Mouse (Mus musculus): Measurements from ENCODE around the gene Acmsd. TPM values are rescaled to one million over a fixed set of nuclear protein-coding genes. Genes with fewer than 3 reads are reported as not detected.

Gene Acmsd
- polyA plus RNA-seq, 1 experiment from 2014 or later = 0.21 TPM

- Histone ChIP-seq H3K4me1 (ENCODE audit: insufficient read depth, low read depth, low read length) (peaks cover 4% of the 10 kb centered on the region; the same call in 1 of the 2 replicates), H3K4me2 (replicated peaks; ENCODE audit: low read depth, low read length) (peak overlapping the region; percentile 52), H3K27me3 (replicated peaks; ENCODE audit: insufficient read depth, low read length) (no peaks in the 10 kb centered on the region), H3K36me3 (ENCODE audit: insufficient read depth, low read length) (no peaks in the 10 kb centered on the region), H3K9me3 (ENCODE audit: low read length) (no peaks in the 10 kb centered on the region), H3K27ac (ENCODE audit: low read length) (peak overlapping the region; percentile 98), H3K9ac (replicated peaks; ENCODE audit: low read depth) (peak overlapping the region; percentile 37; the same call in 1 of the 2 replicates), H3K4me3 (ENCODE audit: low read depth, low read length) (peak overlapping the region; percentile 82)
- TF ChIP-seq CTCF (IDR thresholded peaks at IDR 0.05) = no peak
- no peak; the same call in 1 of the 2 replicates for TF ChIP-seq EP300 (IDR thresholded peaks at IDR 0.05)
- DNase-seq (ENCODE audit: low spot score) (no peak), ATAC-seq (peak; percentile 5)
- 4% methylated on average over 14 of the region's 14 CpGs for WGBS
Observed at GRCm38 (mm10) chr1:127773198-127773802, 44.1 kb downstream of the Acmsd start.

GRCm38 (mm10) chr1:127773803-127774500 lies 44.7 kb downstream of the Acmsd start, which contains the start of gene Ccnt2:
Gene Ccnt2, plus strand, starts transcription at chr1:127774164.
- Histone ChIP-seq H3K4me3 (ENCODE audit: low read depth, low read length) (peak within 1 kb of the TSS; percentile 82), H3K4me1 (ENCODE audit: insufficient read depth, low read depth, low read length) (peaks cover 4% of the 10 kb centered on the region; the same call in 1 of the 2 replicates), H3K9me3 (ENCODE audit: low read length) (no peaks in the 10 kb centered on the region), H3K36me3 (ENCODE audit: insufficient read depth, low read length) (no peaks in the 10 kb centered on the region), H3K9ac (replicated peaks; ENCODE audit: low read depth) (peak within 1 kb of the TSS; percentile 91), H3K27me3 (replicated peaks; ENCODE audit: insufficient read depth, low read length) (no peaks in the 10 kb centered on the region), H3K4me2 (replicated peaks; ENCODE audit: low read depth, low read length) (peak within 1 kb of the TSS; percentile 59), H3K27ac (ENCODE audit: low read length) (peak within 1 kb of the TSS; percentile 98)
- peak; percentile 100 for DNase-seq (ENCODE audit: low spot score)
- peak; percentile 11; the same call in 1 of the 2 replicates for TF ChIP-seq EP300 (IDR thresholded peaks at IDR 0.05)
- TF ChIP-seq CTCF (IDR thresholded peaks at IDR 0.05) = peak; percentile 59
- peak; percentile 98 for ATAC-seq
- WGBS = under 1% methylated on average over 55 of the region's 63 CpGs

GRCm38 (mm10) chr1:127774501-127774880 lies 45.3 kb downstream of the Acmsd start:
- Histone ChIP-seq H3K27ac (ENCODE audit: low read length) (peak overlapping the region; percentile 98), H3K36me3 (ENCODE audit: insufficient read depth, low read length) (no peaks in the 10 kb centered on the region), H3K4me3 (ENCODE audit: low read depth, low read length) (peak overlapping the region; percentile 82), H3K9me3 (ENCODE audit: low read length) (no peaks in the 10 kb centered on the region), H3K9ac (replicated peaks; ENCODE audit: low read depth) (peak overlapping the region; percentile 91), H3K4me2 (replicated peaks; ENCODE audit: low read depth, low read length) (peak overlapping the region; percentile 59), H3K27me3 (replicated peaks; ENCODE audit: insufficient read depth, low read length) (no peaks in the 10 kb centered on the region), H3K4me1 (ENCODE audit: insufficient read depth, low read depth, low read length) (peaks cover 4% of the 10 kb centered on the region; the same call in 1 of the 2 replicates)
- no peak for TF ChIP-seq EP300 (IDR thresholded peaks at IDR 0.05)
- TF ChIP-seq CTCF (IDR thresholded peaks at IDR 0.05) = no peak
- under 1% methylated on average over 30 of the region's 31 CpGs for WGBS
- peak; percentile 75 for DNase-seq (ENCODE audit: low spot score)
- peak; percentile 37 for ATAC-seq

- peak overlapping the region; percentile 59 for H3K4me2 ChIP-seq (replicated peaks; ENCODE audit: low read depth, low read length)
- ATAC-seq = no peak
- H3K27me3 ChIP-seq (replicated peaks; ENCODE audit: insufficient read depth, low read length) = no peaks in the 10 kb centered on the region
- peak overlapping the region; percentile 98; the same call in 1 of the 2 replicates for H3K27ac ChIP-seq (ENCODE audit: low read length)
- TF ChIP-seq EP300 (IDR thresholded peaks at IDR 0.05) (no peak), CTCF (IDR thresholded peaks at IDR 0.05) (no peak)
- 5% methylated on average over 10 of the region's 10 CpGs for WGBS
- H3K4me3 ChIP-seq (ENCODE audit: low read depth, low read length) = peak overlapping the region; percentile 82
- peak overlapping the region; percentile 91 for H3K9ac ChIP-seq (replicated peaks; ENCODE audit: low read depth)
- DNase-seq (ENCODE audit: low spot score) = no peak
- H3K4me1 ChIP-seq (ENCODE audit: insufficient read depth, low read depth, low read length) = peaks cover 4% of the 10 kb centered on the region; the same call in 1 of the 2 replicates
- H3K9me3 ChIP-seq (ENCODE audit: low read length) = no peaks in the 10 kb centered on the region
- no peaks in the 10 kb centered on the region for H3K36me3 ChIP-seq (ENCODE audit: insufficient read depth, low read length)
Observed at GRCm38 (mm10) chr1:127775206-127775720, 46.0 kb downstream of the Acmsd start.

GRCm38 (mm10) chr1:127776246-127776645 lies 47.0 kb downstream of the Acmsd start:
- Histone ChIP-seq H3K9ac (replicated peaks; ENCODE audit: low read depth) (no peak overlapping the region), H3K4me2 (replicated peaks; ENCODE audit: low read depth, low read length) (peak overlapping the region; percentile 59; the same call in 1 of the 2 replicates), H3K9me3 (ENCODE audit: low read length) (no peaks in the 10 kb centered on the region), H3K4me1 (ENCODE audit: insufficient read depth, low read depth, low read length) (peaks cover 4% of the 10 kb centered on the region; the same call in 1 of the 2 replicates), H3K27me3 (replicated peaks; ENCODE audit: insufficient read depth, low read length) (no peaks in the 10 kb centered on the region), H3K27ac (ENCODE audit: low read length) (0 out of 2 replicates have a peak overlapping the region, but pooled peaks have one; percentile 33), H3K36me3 (ENCODE audit: insufficient read depth, low read length) (no peaks in the 10 kb centered on the region), H3K4me3 (ENCODE audit: low read depth, low read length) (peak overlapping the region; percentile 82; the same call in 1 of the 2 replicates)
- TF ChIP-seq EP300 (IDR thresholded peaks at IDR 0.05) = no peak
- no peak for TF ChIP-seq CTCF (IDR thresholded peaks at IDR 0.05)
- ATAC-seq (no peak), DNase-seq (ENCODE audit: low spot score) (peak; percentile 75)
- WGBS = 30% methylated on average over 6 of the region's 6 CpGs

GRCm38 (mm10) chr1:127778611-127779010 lies 49.4 kb downstream of the Acmsd start:
- H3K9ac ChIP-seq (replicated peaks; ENCODE audit: low read depth) = no peak overlapping the region
- no peaks in the 10 kb centered on the region for H3K9me3 ChIP-seq (ENCODE audit: low read length)
- no peaks in the 10 kb centered on the region for H3K27me3 ChIP-seq (replicated peaks; ENCODE audit: insufficient read depth, low read length)
- TF ChIP-seq EP300 (IDR thresholded peaks at IDR 0.05) (no peak), CTCF (IDR thresholded peaks at IDR 0.05) (no peak)
- H3K4me3 ChIP-seq (ENCODE audit: low read depth, low read length) = no peak overlapping the region
- WGBS = 82% methylated on average over 3 of the region's 3 CpGs
- H3K4me2 ChIP-seq (replicated peaks; ENCODE audit: low read depth, low read length) = no peak overlapping the region
- no peaks in the 10 kb centered on the region for H3K36me3 ChIP-seq (ENCODE audit: insufficient read depth, low read length)
- ATAC-seq = no peak
- peaks cover 4% of the 10 kb centered on the region; the same call in 1 of the 2 replicates for H3K4me1 ChIP-seq (ENCODE audit: insufficient read depth, low read depth, low read length)
- no peak for DNase-seq (ENCODE audit: low spot score)
- no peak overlapping the region for H3K27ac ChIP-seq (ENCODE audit: low read length)

All from lung, postnatal 0 days (tissue).